Mouse (Mus musculus) left cerebral cortex, adult 2 months (tissue): Measurements from ENCODE around the gene Lsm7. TPM values are rescaled to one million over a fixed set of nuclear protein-coding genes. Genes with fewer than 3 reads are reported as not detected.

ENCODE experiments used
- DNase-seq, 2 experiments: peaks; one replicate each; pipeline ENCODE4 v3.0.0; 2021 to 2022; ENCODE audit warnings: low spot score in 2 of 2, mixed read lengths in 1 of 2; ENCODE audit errors: extremely low spot score in 1 of 2
- H3K27ac ChIP-seq: fragments of 200-600 bp; 2 replicates; pipeline ENCODE4 v1.8.1; 2022
- H3K4me3 ChIP-seq: fragments of 200-600 bp; 2 replicates; pipeline ENCODE4 v1.8.1; 2022
- CTCF ChIP-seq: fragments of 200-600 bp; IDR thresholded peaks from 2 replicates; pipeline ENCODE4 v1.8.1; 2022; ENCODE audit warnings: antibody characterized with exemption, mild to moderate bottlenecking, moderate library complexity
- intact Hi-C: fragments of 180-260 bp; cut with DNase I; formaldehyde crosslinking; loops from one replicate; pipeline ENCODE4 v1.15.1; 2025
- long read RNA-seq, 2 experiments: library from polyadenylated mRNA; stranded (forward); transcript quantifications; one replicate each; pipeline ENCODE4 v2.0.0; 2021; ENCODE audit warnings: borderline mapping rate in 2 of 2
- total RNA-seq, 2 experiments: library from RNA; stranded (reverse); gene quantifications; 2 replicates each; pipeline ENCODE4 v1.2.3; 2021

Gene Lsm7
- 10 to 100 TPM; 40.0 to 43.2 TPM for total RNA-seq
- long read RNA-seq, experiment 1, transcript Lsm7-206 (2 exons, 785 nt), result minor isoform, 6 of 67 reads
- long read RNA-seq, experiment 1, transcript Lsm7-201 (4 exons, 468 nt), result major isoform, 32 of 67 reads
- long read RNA-seq, experiment 1, partial matches to known transcripts, result 1 of 67 reads
- long read RNA-seq, experiment 1, other reads (novel, unspliced or antisense), result 21 of 67 reads
- long read RNA-seq, experiment 2, transcript Lsm7-201 (4 exons, 468 nt), result major isoform, 27 of 52 reads
- long read RNA-seq, experiment 2, transcript Lsm7-202 (3 exons, 646 nt), result minor isoform, 5 of 52 reads
- long read RNA-seq, experiment 2, partial matches to known transcripts, result 0 of 52 reads
- long read RNA-seq, experiment 2, other reads (novel, unspliced or antisense), result 14 of 52 reads

DNA sequence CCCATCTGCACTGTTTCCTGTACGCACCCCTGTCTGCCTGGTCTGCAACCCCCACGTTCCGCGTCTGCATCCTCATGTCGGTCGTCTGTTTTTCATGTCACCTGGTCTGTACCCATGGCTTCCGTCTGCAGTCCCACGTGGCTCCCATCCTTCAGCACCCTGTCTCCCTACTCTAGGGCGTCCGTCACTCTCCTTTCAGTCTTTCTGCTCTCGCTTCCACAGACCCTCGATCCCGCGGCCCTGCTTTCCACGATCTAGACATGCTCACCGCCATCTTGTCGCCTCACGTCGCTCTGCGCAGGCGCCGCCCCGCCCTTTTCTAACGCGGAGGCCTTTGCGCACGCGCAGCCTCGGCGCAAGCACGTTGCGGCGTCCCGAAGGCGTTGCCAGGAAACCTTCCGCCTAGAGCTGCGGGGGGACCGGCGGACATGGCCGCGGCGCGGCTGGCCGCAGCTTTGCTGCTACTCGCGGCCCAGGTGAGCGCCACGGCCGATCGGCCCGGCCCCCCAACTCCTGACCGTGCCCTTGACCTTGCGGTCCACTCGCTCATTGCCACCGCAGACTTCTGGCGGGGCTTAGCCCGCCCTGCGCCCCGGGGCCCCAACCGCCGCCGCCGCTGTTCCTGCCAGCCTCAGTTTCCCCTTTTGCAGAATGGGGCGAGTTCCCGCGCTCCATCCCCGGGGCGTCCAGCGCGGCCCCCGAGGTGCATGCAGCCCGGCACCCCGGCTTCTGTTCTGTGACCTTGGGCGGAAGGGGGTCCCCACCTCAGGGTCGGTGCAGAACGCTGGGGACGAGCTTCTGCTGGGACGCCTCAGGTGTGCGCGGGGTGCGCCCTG is at the start of gene Lsm7, which contains the start of gene Sppl2b:
Lsm7 (minus strand) TSS at position 297 of the 836 bp plus-strand sequence.
Sppl2b (plus strand) TSS at position 363 of the 836 bp plus-strand sequence.
- H3K4me3 ChIP-seq, result peak within 1 kb of the TSS; percentile 98
- DNase-seq, result peak; percentile 97 to 99
- H3K27ac ChIP-seq, result peak within 1 kb of the TSS; percentile 82
- intact Hi-C loops, result loop anchor here (1.0 kb wide), 1 partner anchor 29 kb away; the partner anchor contains the start of gene Oaz1
- no peak for TF ChIP-seq CTCF

DNA sequence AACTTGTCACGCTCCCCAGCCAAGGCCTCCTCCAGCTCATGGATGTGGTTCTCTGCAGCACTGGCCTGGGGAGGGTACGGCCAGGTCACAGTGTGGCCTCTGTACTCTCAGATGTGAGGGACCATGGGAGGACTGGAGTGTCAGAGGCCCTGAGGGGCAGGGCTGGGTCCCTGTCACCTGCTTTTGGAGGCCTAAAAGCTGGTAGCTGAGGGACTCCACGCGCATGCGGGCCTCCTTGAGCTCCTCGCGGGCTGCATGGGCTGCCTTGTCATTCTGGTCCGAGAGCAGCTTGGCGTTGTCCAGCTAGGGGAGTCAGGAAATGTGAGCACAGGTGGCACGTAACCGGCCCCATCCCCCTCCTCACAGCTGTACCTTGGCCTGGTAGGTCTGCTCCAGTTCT is 49.7 kb upstream of the Lsm7 start:
- H3K4me3 ChIP-seq, result no peak overlapping the region
- intact Hi-C loops, result no loop called here
- DNase-seq, result no peak
- H3K27ac ChIP-seq, result no peak overlapping the region
- no peak for TF ChIP-seq CTCF

DNA sequence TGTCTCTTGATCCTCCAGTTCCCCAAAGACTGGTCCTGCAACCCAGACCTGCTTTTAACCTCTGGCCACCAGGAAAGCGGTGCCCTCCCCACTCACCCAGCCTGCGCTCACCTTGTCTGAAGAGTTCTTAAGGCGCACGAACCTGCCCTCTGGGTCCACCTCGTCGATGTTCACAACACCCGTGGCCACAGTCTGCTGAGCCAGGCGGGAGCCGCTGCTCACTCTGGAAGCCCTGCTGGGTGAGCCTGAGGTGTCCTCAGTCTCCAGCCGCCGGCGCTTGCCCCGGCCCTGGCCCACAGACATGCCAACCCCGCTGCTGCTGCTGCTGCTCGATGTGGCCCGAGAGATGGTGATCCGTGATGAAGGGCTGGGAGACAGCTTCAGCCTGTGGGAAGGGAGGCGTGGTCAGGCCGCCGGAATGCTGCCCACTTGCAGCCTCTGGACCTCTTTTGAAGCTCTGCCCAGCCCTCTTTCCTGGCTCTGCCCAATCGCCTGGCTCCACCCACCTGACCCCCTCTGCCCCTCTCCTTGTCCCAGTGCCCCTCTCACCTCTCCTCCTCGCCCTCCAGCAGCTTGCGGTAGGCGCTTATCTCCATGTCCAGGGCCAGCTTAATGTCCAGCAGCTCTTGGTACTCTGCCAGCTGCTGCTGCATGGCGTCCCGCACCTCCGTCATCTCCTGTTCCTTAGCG is 49.1 kb upstream of the Lsm7 start:
- Histone ChIP-seq H3K27ac (no peak overlapping the region), H3K4me3 (no peak overlapping the region)
- intact Hi-C loops, result no loop called here
- no peak for DNase-seq
- TF ChIP-seq CTCF, result no peak

DNA sequence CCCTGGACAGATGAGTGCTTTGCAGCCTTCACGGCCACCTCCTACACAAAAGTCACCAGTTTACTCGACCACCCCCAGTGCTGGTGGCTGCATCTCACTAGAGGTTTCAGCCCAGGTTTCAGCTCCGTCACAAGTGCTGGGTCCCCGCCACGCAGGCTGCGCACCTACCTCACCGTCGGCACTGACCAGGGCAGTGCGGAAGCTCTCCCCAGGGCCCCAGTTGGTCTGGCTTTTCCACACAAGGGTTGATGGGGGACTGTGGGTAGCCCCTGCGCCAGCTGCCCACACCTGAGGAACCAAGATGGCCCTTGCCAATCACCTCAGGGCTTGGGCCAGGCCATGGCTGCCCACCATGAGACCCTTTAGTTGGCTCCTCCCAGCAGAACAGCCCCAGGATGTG is 48.3 kb upstream of the Lsm7 start:
- DNase-seq, result no peak
- no peak for TF ChIP-seq CTCF
- intact Hi-C loops, result no loop called here
- Histone ChIP-seq H3K4me3 (no peak overlapping the region), H3K27ac (no peak overlapping the region)

DNA sequence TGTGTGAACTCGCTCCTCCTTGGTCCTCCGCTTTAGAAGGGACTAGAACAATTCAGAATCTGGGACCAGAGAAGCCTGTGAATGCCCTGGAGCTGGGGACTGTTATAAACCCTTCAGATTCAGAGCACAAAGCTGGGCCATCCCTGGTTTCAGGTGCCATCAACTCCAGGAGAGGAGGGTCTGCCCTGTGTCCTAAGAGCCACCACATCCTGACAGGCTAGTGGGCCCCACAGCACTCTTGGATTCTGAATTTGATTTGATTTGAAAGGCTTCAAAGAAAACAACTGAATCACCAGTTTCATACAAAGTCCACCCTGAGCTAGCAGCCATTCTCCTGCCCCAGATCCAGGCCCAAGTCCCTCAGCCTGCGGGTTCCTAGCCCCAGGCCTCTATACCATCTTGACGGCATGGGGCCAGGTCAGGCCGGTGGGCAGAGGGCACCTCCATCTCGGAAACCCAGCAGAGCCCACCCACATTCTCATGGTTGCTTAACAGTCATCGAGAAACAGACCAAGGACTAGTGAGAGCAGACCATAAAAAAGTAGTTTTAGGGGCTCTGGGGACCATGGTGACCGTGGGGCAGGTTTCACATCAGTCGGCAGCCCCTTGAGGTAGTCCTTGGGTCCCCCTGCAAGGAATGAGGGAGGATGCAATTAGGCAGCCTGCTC is 47.4 kb upstream of the Lsm7 start:
- Histone ChIP-seq H3K4me3 (no peak overlapping the region), H3K27ac (no peak overlapping the region)
- DNase-seq, result no peak
- TF ChIP-seq CTCF, result no peak
- intact Hi-C loops, result no loop called here

DNA sequence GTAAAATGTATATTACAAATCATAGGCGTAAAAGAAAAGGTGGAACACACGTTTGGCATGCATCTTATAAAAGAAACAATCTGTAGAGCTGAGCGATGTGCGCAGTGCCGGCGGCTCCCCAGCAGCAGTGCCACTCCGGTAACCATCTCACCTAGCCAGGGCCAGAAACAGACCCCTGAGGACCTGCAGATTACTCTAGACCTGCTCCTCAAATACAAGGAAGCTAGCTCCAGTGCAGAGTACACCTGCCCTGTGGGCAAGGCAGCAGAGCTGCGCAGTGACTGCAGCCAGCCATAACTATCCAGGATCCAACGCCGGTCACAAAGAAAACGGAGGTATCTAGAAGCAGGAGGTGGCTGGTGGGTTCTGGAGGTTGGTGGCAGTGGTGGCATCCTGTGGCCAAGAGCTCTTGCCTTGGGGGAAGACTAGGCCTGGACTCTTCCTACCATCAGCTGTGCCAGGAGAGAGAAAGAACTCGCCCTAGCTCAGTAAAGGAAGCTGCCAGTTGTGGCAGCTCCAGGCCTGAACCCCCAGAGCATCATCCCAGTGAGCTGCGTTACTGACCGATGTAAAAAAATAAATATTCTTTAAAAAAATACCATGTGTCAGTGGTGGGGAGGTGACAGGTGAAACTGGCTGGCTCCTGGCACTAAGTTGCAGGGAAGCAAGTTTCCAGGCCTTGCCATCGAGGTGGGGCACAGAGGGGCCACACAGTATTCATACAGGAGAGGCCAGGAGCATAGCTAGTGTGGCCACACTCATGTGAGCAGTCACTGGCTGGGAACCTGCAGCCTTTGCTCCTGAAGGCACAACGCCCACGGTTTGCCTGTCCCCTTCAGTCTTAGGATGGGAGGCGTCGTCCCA is 46.6 kb upstream of the Lsm7 start:
- Histone ChIP-seq H3K4me3 (peak overlapping the region; percentile 16; the same call in 1 of the 2 replicates), H3K27ac (peak overlapping the region; percentile 68)
- intact Hi-C loops, result no loop called here

DNA sequence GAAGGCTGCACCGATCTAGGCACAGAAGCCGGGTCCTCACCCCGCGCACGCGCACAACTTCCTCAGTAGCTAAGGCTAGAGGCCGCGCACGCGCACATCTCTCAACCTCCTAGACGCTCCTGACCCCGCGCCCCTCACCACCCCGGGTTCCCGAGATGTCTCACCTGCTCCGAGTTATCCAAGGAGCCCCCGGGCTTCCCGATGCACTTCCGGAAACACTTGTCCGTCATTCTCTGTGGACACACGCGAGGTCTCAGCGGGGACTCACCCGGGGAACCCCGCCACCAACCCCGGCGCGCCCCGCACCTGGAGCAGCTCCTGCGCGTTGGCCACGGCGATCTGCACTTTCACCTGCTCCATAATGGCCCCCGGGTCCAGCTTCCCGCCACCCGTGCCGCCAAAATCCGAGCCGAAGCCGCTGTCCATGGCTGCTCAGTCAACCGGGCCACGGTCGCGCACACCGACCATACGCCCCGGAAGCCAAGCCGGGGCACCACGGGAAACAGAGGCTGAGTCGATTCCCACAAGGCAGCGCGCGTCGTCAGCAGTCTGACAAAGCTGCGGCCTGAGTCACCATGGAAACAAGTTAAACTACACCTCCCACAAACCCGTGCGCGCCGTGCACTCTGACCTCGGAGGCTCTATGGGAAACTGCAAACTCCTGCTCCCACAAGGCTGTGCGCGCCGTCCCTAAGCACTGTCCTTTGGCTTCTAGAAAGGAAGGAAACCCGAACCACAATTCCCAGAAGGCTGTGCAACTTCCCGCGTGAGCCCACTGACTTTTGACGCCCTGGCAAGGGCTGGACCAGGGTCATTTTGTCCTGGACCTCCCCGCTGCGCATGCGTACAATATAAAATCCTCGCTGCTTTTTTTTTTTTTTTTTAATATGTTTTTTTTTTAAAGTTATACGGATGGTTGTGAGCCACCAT is 45.6 kb upstream of the Lsm7 start, which contains the start of gene Timm13:
Timm13 (minus strand) TSS at position 652 of the 930 bp plus-strand sequence.
- peak within 1 kb of the TSS; percentile 84 for H3K4me3 ChIP-seq
- intact Hi-C loops, result no loop called here
- TF ChIP-seq CTCF, result no peak
- DNase-seq, result peak; percentile 97 to 99
- peak within 1 kb of the TSS; percentile 98 for H3K27ac ChIP-seq

More for the DNA sequence above, 46.6 kb upstream of the Lsm7 start:
- DNase-seq, result no peak
- TF ChIP-seq CTCF, result no peak

DNA sequence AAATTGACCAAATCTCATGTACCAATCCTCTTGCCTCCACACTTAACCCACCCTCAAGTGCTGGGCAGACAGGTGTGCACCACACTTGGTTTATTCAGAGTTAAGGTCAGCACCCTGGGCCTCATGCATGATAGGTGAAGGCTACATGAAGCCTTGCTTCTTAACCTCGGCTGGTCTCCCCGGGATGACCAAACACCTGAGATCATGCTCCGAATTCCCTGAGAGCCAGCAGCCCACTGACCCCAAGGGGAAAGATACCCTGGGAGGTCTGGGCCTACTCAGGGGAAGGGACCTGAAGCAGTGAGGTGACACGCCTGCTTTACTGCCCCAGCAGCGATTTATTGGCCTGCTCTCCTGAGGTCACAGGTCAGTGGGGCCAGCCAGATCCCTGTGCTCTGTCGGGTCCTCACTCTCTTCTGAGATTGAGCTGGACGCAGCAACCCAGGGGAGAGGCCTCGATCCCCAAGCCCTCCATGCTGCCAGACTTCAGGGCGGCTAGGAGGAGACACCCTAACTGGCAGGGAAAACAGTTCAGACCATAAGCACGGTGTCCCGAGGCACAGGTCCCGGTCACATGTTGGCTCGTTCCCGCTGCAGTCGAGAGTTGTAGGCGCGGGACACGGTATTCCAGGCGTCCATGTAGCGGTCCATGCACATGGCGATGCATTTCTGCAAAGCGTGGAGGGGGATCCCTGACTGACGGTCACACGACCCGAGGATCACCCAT is 44.7 kb upstream of the Lsm7 start:
- H3K4me3 ChIP-seq, result peak overlapping the region; percentile 84
- peak overlapping the region; percentile 98 for H3K27ac ChIP-seq
- no peak for TF ChIP-seq CTCF
- no peak for DNase-seq
- intact Hi-C loops, result loop anchor here (5.0 kb wide), 1 partner anchor 152 kb away; no protein-coding TSS in a partner anchor

DNA sequence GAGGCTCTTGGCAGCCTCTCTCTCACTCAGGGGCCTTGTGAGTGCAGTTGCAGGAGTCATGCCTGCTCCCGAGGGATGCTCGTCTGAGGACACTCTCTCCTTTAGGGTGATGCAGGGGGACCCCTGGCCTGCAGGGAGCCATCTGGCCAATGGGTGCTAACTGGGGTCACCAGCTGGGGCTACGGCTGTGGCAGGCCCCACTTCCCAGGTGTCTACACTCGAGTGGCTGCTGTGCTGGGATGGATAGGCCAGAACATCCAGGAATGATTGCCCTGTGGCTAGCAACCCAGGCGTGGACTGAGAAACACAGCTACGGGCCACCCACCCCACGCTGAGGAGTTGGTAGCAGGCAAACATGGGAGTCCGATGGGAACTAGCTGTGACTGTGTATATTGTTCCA is 44.1 kb upstream of the Lsm7 start:
- Histone ChIP-seq H3K27ac (no peak overlapping the region; the same call in 1 of the 2 replicates), H3K4me3 (peak overlapping the region; percentile 84)
- intact Hi-C loops, result loop anchor here (5.0 kb wide), 1 partner anchor 152 kb away; no protein-coding TSS in a partner anchor
- no peak for DNase-seq
- TF ChIP-seq CTCF, result no peak
